Mouse (Mus musculus): ENCODE measurements around the gene Cers6. TPM values are rescaled to one million over a fixed set of nuclear protein-coding genes. Genes with fewer than 3 reads are reported as not detected.

Cers6 gene
- total RNA-seq, 2 experiments from 2014 or later = 1.6 TPM

DNA sequence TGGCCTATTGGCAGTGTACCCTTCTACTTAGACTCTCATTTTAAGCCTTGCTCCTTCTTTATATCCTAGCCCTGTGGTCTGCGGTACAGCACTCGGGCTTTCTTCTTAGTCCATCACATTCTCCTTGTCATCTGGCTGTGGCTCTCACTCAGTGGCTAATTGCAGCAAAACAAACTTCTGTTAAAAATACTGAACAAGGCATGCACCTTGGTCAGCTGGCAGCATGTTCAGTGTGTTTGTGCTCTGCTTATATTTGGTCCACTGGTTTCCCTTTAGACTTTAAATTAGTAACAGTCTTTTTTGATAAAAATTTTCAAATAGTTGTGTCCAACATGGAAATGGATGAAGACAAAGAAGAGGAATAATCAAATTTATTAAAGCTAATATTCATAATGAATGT is 94.3 kb downstream of the Cers6 start:
- intact Hi-C loops (cut with DNase I) = no loop called here
- no peak for DNase-seq

DNA sequence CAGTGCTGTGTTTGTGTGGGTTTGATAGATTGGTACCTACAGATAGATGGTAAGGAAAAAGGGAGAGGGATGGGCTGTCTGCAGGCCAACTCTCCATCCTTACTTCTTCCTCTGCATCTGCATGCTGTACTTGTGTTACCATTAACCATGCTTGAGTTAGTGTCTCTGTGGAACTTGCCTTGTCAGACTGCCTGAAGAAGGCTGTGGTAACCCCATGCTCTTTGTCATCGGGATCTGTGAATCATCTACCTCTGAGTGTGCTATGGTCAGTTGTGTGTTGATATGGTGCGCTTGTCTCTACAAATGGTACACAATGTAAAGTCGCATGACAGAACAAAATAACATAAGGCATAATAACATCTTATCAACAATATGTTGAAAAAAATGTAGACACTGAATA is 94.9 kb downstream of the Cers6 start:
- no peak for DNase-seq
- intact Hi-C loops (cut with DNase I) = no loop called here

DNA sequence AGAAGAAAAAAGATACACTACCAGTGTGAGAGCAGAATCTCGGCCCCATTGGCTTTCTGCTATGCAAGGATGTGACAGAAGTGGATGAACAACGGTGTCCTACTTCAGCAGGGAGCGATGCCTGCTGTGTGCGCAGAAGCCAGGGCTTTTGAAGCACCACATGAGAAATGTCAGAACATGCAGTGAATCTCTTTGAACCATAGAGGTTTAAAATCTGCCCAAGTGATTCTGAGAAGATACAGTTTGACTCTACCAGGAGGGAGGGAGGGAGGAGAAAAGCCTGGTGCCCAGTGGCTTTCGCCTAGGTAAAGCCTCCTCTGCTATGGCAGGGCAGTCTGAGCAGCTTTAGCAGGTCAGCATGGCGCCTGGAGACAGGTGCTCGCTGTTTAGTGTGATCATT is 96.6 kb downstream of the Cers6 start:
- no peak for DNase-seq

DNA sequence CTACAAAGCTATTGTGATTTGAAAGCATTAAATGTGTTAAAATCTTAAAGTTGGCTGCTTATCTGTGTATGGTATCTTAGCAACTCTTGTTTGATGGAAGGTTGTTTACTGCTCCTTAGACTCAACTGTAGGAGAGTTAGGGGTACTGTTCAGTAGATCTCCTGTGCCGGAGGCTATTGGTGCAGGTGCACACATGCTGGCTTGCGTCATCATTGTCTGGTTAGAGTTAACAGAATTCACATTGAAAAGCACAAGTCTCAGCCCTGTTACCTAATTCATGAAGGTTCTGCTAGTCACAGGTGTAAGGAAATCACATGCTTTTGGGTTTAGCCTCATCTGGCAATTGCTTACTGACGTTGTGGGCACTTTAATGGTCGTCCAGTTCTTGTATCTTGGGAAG is 98.3 kb downstream of the Cers6 start:
- no peak for DNase-seq
- intact Hi-C loops (cut with DNase I) = no loop called here

More for the DNA sequence above, 96.6 kb downstream of the Cers6 start:
- intact Hi-C loops (cut with DNase I) = no loop called here

DNA sequence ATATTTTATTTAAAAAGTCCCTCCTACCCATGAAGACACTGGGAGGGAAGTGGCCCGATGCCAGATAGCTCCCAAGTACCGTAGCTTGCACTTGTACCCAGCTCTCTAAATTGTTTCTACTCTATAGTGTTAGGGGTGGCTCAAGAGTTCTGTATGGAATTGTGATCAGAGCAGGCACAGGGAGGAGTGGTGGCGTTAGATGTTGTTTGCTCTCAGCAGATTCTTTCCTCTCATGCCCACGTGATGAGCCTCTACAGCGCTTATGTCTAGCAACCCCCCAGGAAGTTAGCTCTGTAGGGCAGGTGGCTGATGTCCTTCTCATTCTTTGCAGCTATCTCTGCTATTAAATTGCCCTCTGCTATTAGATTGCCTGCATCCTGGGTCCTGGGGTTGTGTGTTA is 98.8 kb downstream of the Cers6 start:
- no peak for DNase-seq
- intact Hi-C loops (cut with DNase I) = no loop called here

- intact Hi-C loops (cut with DNase I) = no loop called here
- DNase-seq = no peak
Measured at GRCm38 (mm10) chr2:68960620-68961019, 99.4 kb downstream of the Cers6 start.

DNA sequence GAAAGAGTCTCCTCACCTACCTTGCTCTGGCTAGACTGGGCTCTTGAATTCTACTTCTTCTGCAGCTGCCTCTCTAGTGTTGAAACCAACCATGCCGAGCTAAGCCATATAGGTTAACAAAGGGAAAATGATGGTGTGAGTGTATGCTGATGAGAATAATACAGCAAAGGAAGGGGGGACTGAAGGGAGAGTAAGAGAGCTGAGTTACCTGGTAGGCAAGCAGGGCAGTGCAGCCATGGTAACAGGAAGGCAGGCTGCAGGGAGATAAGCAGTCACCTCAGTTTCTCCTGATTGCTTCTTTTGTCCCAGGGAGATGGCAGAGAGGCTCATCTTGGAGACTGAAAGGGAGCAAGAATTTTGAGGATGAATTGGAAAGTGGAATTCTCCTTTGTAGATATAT is 105.1 kb downstream of the Cers6 start:
- intact Hi-C loops (cut with DNase I) = no loop called here

GRCm38 (mm10) chr2:68968028-68968427 is 106.8 kb downstream of the Cers6 start:
- no peak for DNase-seq
- intact Hi-C loops (cut with DNase I) = no loop called here

More for the DNA sequence above, 105.1 kb downstream of the Cers6 start:
- no peak for DNase-seq

DNA sequence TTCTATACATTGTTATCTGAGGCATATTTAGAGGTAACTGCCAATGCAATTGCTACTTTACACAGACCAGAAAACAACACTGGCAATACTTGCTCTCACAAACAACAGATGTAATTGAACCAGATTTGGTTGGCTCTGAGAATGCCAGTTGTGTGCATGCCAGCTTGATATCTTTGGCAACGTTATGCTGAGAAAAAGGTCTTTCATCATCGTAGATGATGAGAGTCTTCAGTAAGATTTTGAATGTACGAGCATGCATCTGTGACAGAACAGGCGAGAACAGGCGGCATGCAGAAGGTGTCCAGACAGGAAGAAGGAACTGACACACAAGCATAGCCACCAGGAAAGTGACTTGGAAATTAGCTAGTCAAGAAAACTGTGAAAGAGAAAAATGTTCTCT is 110.6 kb downstream of the Cers6 start:
- no peak for DNase-seq
- intact Hi-C loops (cut with DNase I) = no loop called here

GRCm38 (mm10) chr2:68973753-68974152 is 112.5 kb downstream of the Cers6 start:
- intact Hi-C loops (cut with DNase I) = no loop called here
- no peak for DNase-seq

DNA sequence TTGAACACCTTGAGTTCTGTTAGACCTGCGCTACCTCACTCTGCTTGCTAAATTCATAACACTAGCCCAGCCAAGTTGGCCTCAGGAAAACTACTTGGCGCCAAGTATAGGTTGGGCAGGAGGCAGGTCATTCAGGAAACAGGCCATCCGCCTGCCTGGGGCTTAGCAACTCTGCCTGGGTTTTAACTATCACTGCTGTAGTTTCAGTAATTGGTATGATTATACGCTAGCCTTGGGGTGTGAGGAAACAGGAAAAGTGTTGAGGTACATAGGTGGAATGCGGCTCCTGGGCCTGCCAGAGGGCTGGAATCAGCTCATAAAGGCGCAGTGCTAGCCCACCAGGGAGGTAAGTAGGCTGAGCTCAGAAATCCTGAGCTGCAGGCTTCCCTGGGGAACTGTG is 114.0 kb downstream of the Cers6 start:
- intact Hi-C loops (cut with DNase I) = no loop called here
- DNase-seq = no peak

GRCm38 (mm10) chr2:68975780-68976179 is 114.5 kb downstream of the Cers6 start:
- intact Hi-C loops (cut with DNase I) = no loop called here
- DNase-seq = no peak

DNA sequence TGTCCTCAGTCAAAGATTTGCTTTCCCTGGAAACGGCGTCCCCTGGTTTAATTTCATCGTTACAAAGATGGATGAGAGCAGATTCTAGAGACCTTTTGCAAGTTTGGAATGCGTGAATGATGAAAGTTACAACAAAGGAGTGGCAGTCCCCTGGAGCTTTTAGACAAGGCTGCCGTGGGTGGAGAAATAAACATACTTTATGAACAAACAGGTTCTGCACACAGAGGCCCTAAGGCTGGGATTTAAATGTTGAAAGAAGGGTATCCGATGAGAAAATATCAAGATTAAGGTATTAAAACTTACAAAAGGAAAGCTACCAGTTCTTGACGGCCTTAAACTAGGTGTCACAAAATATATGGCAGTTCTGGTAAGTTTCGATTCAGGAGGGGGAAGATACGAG is 117.0 kb downstream of the Cers6 start:
- intact Hi-C loops (cut with DNase I) = no loop called here
- no peak for DNase-seq

DNA sequence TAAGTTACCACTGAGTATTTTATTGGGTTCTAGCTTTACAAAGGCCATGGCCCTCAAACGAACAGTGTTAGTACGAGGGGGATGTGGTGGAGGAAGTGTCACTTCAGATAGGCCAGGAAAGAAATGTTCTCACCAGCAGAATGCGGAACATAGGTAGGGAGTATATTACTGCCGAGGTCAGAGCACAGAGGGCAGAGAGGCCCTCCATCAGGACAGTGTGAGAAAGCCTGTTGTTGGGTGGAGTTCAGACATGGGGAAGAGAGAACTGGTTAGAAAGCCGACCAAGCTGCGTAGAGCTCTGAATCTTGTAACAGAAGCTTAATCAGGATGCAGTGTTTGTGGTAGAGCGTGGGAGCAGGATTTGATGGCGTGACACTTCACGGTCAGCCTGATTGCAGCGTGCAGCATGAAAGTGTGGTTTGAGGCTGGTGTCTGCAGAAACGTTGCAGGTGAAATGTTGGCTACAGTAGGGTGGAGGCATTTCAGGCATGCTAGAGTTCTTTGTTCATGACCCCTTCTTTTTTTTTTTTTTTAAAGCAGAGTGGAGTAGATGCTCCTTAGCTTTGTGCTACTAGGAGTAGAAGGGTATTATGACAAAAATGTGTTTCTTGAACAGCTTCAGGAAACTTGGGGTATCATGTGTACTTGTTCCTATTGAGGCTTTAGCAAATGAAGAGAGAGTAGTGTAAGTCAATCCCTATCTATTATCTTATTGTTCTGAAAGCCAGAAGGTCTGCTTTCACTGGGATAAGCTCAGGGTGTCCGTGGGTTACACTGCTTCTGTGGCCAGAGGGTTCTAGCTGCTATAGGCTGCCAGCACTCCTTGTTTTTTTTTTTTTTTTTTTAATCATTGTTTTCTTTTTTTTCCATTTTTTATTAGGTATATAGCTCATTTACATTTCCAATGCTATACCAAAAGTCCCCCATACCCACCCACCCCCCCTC is 117.7 kb downstream of the Cers6 start:
- DNase-seq = no peak
- intact Hi-C loops (cut with DNase I) = no loop called here

DNA sequence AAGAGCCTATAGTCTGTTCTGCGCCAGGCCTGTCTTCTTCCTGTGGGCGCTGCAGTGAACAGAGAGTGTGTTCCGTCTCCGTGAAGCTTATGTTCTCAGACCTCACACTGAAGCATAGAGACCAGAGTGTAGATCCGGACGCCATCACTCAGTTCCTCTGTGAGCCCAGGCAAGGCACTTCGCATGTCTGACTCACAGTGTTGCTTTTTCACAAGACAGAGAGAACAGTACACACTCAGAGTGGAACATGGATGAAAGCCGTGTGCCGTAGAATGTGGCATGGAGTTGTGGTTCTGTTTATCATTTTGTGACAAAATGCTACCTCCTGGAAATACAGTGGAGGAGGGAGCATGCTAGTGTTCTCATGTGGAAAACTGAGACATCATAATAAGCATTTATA is 120.1 kb downstream of the Cers6 start:
- intact Hi-C loops (cut with DNase I) = no loop called here

DNA sequence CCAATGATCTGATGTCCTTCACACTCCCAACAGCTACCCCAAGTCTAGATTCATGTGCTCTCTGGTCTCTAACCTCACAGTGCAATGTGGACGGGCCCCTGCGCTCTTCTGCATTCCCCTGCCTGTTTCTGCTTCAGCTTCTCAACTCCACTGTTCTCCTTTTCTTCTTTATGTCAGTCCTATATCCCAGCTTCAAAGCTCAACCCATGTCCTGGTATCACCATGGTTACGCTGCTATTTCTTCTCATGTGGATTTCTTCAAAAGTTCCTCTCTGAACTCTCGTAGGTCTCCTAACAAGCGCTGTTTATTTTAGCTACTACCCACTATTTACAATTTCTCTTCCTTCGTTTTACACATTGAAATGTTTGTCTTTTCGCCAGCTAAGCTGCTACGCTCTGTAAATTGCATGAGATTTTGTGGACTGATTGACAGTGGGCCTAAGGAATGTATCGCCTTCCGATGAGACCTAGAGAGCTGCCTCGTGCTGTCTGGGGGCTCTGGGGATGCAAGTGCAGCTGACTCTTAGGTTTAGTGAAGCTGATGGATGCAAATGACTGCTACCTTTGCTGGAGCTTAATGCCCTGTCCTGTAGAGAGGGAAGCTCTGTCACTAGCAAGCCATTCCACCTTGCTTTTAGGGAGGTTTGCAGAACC is 120.6 kb downstream of the Cers6 start:
- DNase-seq = no peak
- intact Hi-C loops (cut with DNase I) = no loop called here

More for the DNA sequence above, 120.1 kb downstream of the Cers6 start:
- DNase-seq = no peak

- intact Hi-C loops (cut with DNase I) = no loop called here
- no peak for DNase-seq
Measured at GRCm38 (mm10) chr2:68982979-68983378, 121.7 kb downstream of the Cers6 start.

- DNase-seq = no peak
- intact Hi-C loops (cut with DNase I) = no loop called here
Measured at GRCm38 (mm10) chr2:68983431-68983830, 122.2 kb downstream of the Cers6 start.

- no peak for DNase-seq
- intact Hi-C loops (cut with DNase I) = no loop called here
Measured at GRCm38 (mm10) chr2:68989117-68989516, 127.9 kb downstream of the Cers6 start.

DNA sequence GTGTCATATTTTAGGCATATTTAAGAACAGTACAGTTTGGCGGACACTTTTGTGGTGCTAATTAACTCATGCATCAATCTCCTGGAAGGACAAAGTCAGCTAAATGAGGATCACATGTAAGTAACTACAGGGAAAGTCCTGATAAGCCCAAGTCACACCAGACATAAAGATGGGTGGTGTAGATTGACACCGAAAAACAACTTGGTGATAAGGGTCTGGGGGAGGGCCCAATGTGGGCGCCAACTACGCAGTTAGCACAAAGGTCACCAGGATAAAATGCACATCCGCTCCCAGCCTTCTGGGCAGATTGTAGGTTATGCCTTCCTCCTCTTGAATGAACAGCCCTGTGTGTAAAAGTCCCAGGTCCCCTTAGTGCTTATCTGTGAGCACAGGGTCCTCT is 131.4 kb downstream of the Cers6 start:
- DNase-seq = no peak
- intact Hi-C loops (cut with DNase I) = no loop called here

DNA sequence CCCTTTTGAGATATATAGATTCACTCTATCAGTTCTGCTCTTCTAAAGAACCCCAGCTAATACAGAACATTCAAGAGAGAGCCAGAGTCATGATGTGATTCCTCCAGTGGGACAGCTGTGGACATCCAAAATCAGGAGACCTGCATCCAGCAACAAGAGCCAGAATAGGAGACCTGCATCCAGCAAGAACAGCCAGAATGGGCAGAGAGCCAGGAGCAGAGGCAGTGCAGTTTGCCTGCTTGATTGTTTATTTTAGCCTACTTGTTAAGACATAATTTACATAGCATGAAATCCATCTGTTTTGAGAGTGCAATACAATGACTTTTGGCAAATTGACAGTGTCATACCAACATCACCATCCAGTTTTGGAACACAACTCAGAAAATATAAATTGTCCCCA is 133.2 kb downstream of the Cers6 start:
- intact Hi-C loops (cut with DNase I) = no loop called here
- peak in 1 of 2 experiments; percentile 14 for DNase-seq

GRCm38 (mm10) chr2:68995723-68996122 is 134.5 kb downstream of the Cers6 start:
- intact Hi-C loops (cut with DNase I) = no loop called here
- no peak for DNase-seq
